Mouse (Mus musculus) MEL (cell line): ENCODE results near the gene Etnk2. TPM values are rescaled to one million over a fixed set of nuclear protein-coding genes. Genes with fewer than 3 reads are reported as not detected.

Source experiments
- DNase-seq: peaks from one replicate; pipeline ENCODE4 v3.0.0; 2011; ENCODE audit warnings: low read depth, low spot score
- H3K27ac ChIP-seq: 2 replicates; pipeline ENCODE4 v1.5.1; 2012; ENCODE audit warnings: low read depth, mild to moderate bottlenecking, control low read depth, low read length, moderate library complexity; ENCODE audit not compliant: control insufficient read depth
- H3K27me3 ChIP-seq, 2 experiments: fragments of 150-350 bp in 1 of 2; sonication (generic) in 1 of 2; 2 replicates each; pipeline ENCODE4 v1.6.1; 2012; ENCODE audit warnings: low read length in 2 of 2, mild to moderate bottlenecking in 2 of 2, improper control_type of control experiment in 1 of 2, moderate library complexity in 1 of 2; ENCODE audit not compliant: insufficient read depth in 2 of 2, control insufficient read depth in 1 of 2
- H3K36me3 ChIP-seq, 2 experiments: 2 replicates each; pipeline ENCODE4 v1.6.1; 2012 to 2014; ENCODE audit warnings: low read length in 2 of 2, improper control_type of control experiment in 1 of 2, inconsistent platforms in 1 of 2, mild to moderate bottlenecking in 1 of 2; ENCODE audit not compliant: insufficient read depth in 2 of 2, control insufficient read depth in 1 of 2
- H3K4me1 ChIP-seq, 2 experiments: fragments of 150-350 bp in 1 of 2; sonication (generic) in 1 of 2; 2 replicates each; pipeline ENCODE4 v1.6.1; 2012; ENCODE audit warnings: low read length in 2 of 2, improper control_type of control experiment in 1 of 2, mild to moderate bottlenecking in 1 of 2; ENCODE audit not compliant: insufficient read depth in 2 of 2, control insufficient read depth in 1 of 2
- H3K4me3 ChIP-seq, 2 experiments: fragments of 150-350 bp in 1 of 2; sonication (generic) in 1 of 2; 2 replicates each; pipeline ENCODE4 v1.5.1; 2012; ENCODE audit warnings: low read depth in 2 of 2, low read length in 2 of 2, mild to moderate bottlenecking in 2 of 2, moderate library complexity in 2 of 2, control low read depth in 1 of 2, improper control_type of control experiment in 1 of 2; ENCODE audit not compliant: control insufficient read depth in 1 of 2, insufficient read depth in 1 of 2
- H3K79me2 ChIP-seq: 2 replicates; pipeline ENCODE4 v1.6.1; 2012; ENCODE audit warnings: mild to moderate bottlenecking, low read length, moderate library complexity; ENCODE audit not compliant: control insufficient read depth, poor library complexity, insufficient read depth
- H3K9ac ChIP-seq: 2 replicates; pipeline ENCODE4 v1.6.1; 2012; ENCODE audit warnings: low read depth, mild to moderate bottlenecking, control low read depth, low read length, moderate library complexity; ENCODE audit not compliant: control insufficient read depth, poor library complexity, severe bottlenecking
- H3K9me3 ChIP-seq: fragments of 150-350 bp; sonication (generic); replicated peaks from 2 replicates; pipeline ENCODE4 v1.6.1; 2012; ENCODE audit warnings: mild to moderate bottlenecking, low read length, improper control_type of control experiment, moderate library complexity; ENCODE audit not compliant: insufficient read depth
- CHD1 ChIP-seq: IDR thresholded peaks from 2 replicates; pipeline ENCODE4 v1.6.1; 2012; ENCODE audit warnings: low read depth, mild to moderate bottlenecking, inconsistent platforms, low read length, improper control_type of control experiment
- CHD2 ChIP-seq: IDR thresholded peaks from 2 replicates; pipeline ENCODE4 v1.6.1; 2011; ENCODE audit warnings: low read length, improper control_type of control experiment
- CTCF ChIP-seq, 3 experiments: IDR thresholded peaks in 2 of 3; conservative IDR thresholded peaks in 1 of 3; 2 replicates each; pipeline ENCODE4 v1.5.1; 2011 to 2012; ENCODE audit warnings: low read length in 3 of 3, low read depth in 2 of 3, mild to moderate bottlenecking in 2 of 3, improper control_type of control experiment in 1 of 3, inconsistent platforms in 1 of 3, mixed read lengths in 1 of 3, moderate library complexity in 1 of 3; ENCODE audit not compliant: control insufficient read depth in 1 of 3, insufficient read depth in 1 of 3, poor library complexity in 1 of 3, severe bottlenecking in 1 of 3
- E2F4 ChIP-seq: IDR thresholded peaks from 2 replicates; pipeline ENCODE4 v1.6.1; 2011; ENCODE audit warnings: low read depth, low read length, improper control_type of control experiment, borderline replicate concordance
- EP300 ChIP-seq, 2 experiments: IDR thresholded peaks; 2 replicates each; pipeline ENCODE4 v1.6.1; 2011; ENCODE audit warnings: improper control_type of control experiment in 2 of 2, low read length in 2 of 2, low read depth in 1 of 2, mild to moderate bottlenecking in 1 of 2
- GABPA ChIP-seq: IDR thresholded peaks from 2 replicates; pipeline ENCODE4 v1.6.1; 2012; ENCODE audit warnings: low read depth, mild to moderate bottlenecking, inconsistent platforms, low read length, improper control_type of control experiment, moderate library complexity
- GATA1 ChIP-seq: IDR thresholded peaks from 2 replicates; pipeline ENCODE4 v1.6.1; 2011; ENCODE audit warnings: low read depth, low read length, improper control_type of control experiment
- KAT2A ChIP-seq: conservative IDR thresholded peaks from 2 replicates; pipeline ENCODE4 v1.6.1; 2012; ENCODE audit warnings: low read depth, low read length, improper control_type of control experiment, inconsistent platforms
- MAFK ChIP-seq: IDR thresholded peaks from 2 replicates; pipeline ENCODE4 v1.6.1; 2011; ENCODE audit warnings: low read depth, mild to moderate bottlenecking, low read length, improper control_type of control experiment, borderline replicate concordance
- MEF2A ChIP-seq: IDR thresholded peaks from 2 replicates; pipeline ENCODE4 v1.6.1; 2014; ENCODE audit warnings: low read depth, mild to moderate bottlenecking, inconsistent platforms, low read length, improper control_type of control experiment; ENCODE audit not compliant: poor library complexity, insufficient replicate concordance, severe bottlenecking; ENCODE audit errors: extremely low read depth
- MXI1 ChIP-seq: IDR thresholded peaks from 2 replicates; pipeline ENCODE4 v1.6.1; 2011; ENCODE audit warnings: mild to moderate bottlenecking, low read depth, low read length, improper control_type of control experiment
- MYB ChIP-seq: IDR thresholded peaks from 2 replicates; pipeline ENCODE4 v1.6.1; 2011; ENCODE audit warnings: mild to moderate bottlenecking, low read depth, low read length, improper control_type of control experiment
- MYC ChIP-seq: IDR thresholded peaks from 2 replicates; pipeline ENCODE4 v1.6.1; 2011; ENCODE audit warnings: low read depth, mild to moderate bottlenecking, low read length, improper control_type of control experiment, moderate library complexity
- NELFE ChIP-seq: IDR thresholded peaks from 2 replicates; pipeline ENCODE4 v1.6.1; 2011; ENCODE audit warnings: low read depth, low read length, improper control_type of control experiment
- NRF1 ChIP-seq: IDR thresholded peaks from 2 replicates; pipeline ENCODE4 v1.6.1; 2014; ENCODE audit warnings: low read depth, mild to moderate bottlenecking, inconsistent platforms, low read length, improper control_type of control experiment, moderate library complexity; ENCODE audit not compliant: poor library complexity, insufficient read depth, severe bottlenecking
- POLR2A ChIP-seq, 2 experiments: IDR thresholded peaks; 2 replicates each; pipeline ENCODE4 v1.6.1; 2011 to 2012; ENCODE audit warnings: low read length in 2 of 2, mild to moderate bottlenecking in 2 of 2, control low read depth in 1 of 2, improper control_type of control experiment in 1 of 2, low read depth in 1 of 2, moderate library complexity in 1 of 2; ENCODE audit not compliant: control insufficient read depth in 1 of 2, insufficient read depth in 1 of 2, poor library complexity in 1 of 2
- POLR2AphosphoS2 ChIP-seq: IDR thresholded peaks from 2 replicates; pipeline ENCODE4 v1.6.1; 2011; ENCODE audit warnings: low read length, improper control_type of control experiment
- POLR2AphosphoS5 ChIP-seq: IDR thresholded peaks from 2 replicates; pipeline ENCODE4 v1.6.1; 2012; ENCODE audit warnings: low read depth, borderline replicate concordance, mild to moderate bottlenecking, inconsistent platforms, low read length, moderate library complexity, mixed read lengths
- SIN3A ChIP-seq: IDR thresholded peaks from 2 replicates; pipeline ENCODE4 v1.6.1; 2012; ENCODE audit warnings: low read length, improper control_type of control experiment, inconsistent platforms
- UBTF ChIP-seq: IDR thresholded peaks from 2 replicates; pipeline ENCODE4 v1.6.1; 2012; ENCODE audit warnings: low read depth, mild to moderate bottlenecking, inconsistent platforms, low read length, improper control_type of control experiment, moderate library complexity, borderline replicate concordance; ENCODE audit not compliant: insufficient read depth
- ZMIZ1 ChIP-seq: IDR thresholded peaks from 2 replicates; pipeline ENCODE4 v1.6.1; 2012; ENCODE audit warnings: low read depth, mild to moderate bottlenecking, inconsistent platforms, low read length, improper control_type of control experiment, moderate library complexity
- polyA plus RNA-seq, 2 experiments: library from polyadenylated mRNA; stranded (reverse) in 1 of 2; unstranded in 1 of 2; fragments of >175 nt in 1 of 2; fragments of >200 nt in 1 of 2; gene quantifications; 2 replicates each; pipeline versions ENCODE4 v1.2.1 to v1.2.4; 2012; ENCODE audit warnings: low replicate concordance in 2 of 2, low read depth in 1 of 2; ENCODE audit not compliant: insufficient read length in 2 of 2, insufficient read depth in 1 of 2, missing spikeins in 1 of 2
- total RNA-seq: library from RNA; depleted of rRNA; stranded (reverse); fragments of 300-350 nt; gene quantifications from 2 replicates; pipeline ENCODE4 v1.2.3, GENCODE M21; 2012

The Etnk2 gene
- total and polyA plus RNA-seq, 3 experiments: 0.06 to 0.08 TPM; not detected in 1

GRCm38 (mm10) chr1:133415086-133415485 is 51.7 kb downstream of the Etnk2 start (continued):
- no peak for TF ChIP-seq MAFK
- TF ChIP-seq CTCF (IDR thresholded peaks at IDR 0.05 in 2 of 3, conservative IDR thresholded peaks at IDR 0.05 in 1 of 3; ENCODE audit: control insufficient read depth in 1 of 3, insufficient read depth in 1 of 3, low read depth in 2 of 3, low read length in 3 of 3, poor library complexity in 1 of 3, severe bottlenecking in 1 of 3): no peak
- TF ChIP-seq MYB: no peak

- Histone ChIP-seq H3K27me3 (peaks cover 3 to 4% of the 10 kb centered on the region in 2 experiments; a peak in 2 of 4 replicates), H3K9me3 (no peaks in the 10 kb centered on the region), H3K27ac (no peak overlapping the region), H3K4me3 (no peak overlapping the region), H3K36me3 (no peaks in the 10 kb centered on the region), H3K4me1 (no peaks in the 10 kb centered on the region), H3K79me2 (no peaks in the 10 kb centered on the region), H3K9ac (no peak overlapping the region)
- no peak for DNase-seq
- TF ChIP-seq POLR2A (IDR thresholded peaks at IDR 0.05; ENCODE audit: control insufficient read depth in 1 of 2, insufficient read depth in 1 of 2, low read depth in 1 of 2, low read length in 2 of 2, poor library complexity in 1 of 2) (no peak), GABPA (no peak), CHD2 (no peak), POLR2AphosphoS5 (no peak), MYC (no peak), EP300 (IDR thresholded peaks at IDR 0.05; ENCODE audit: low read depth in 1 of 2, low read length in 2 of 2) (no peak), MXI1 (no peak), GATA1 (no peak), SIN3A (no peak), MEF2A (no peak)
Measured at GRCm38 (mm10) chr1:133415505-133415904, 52.1 kb downstream of the Etnk2 start.

- H3K9me3 ChIP-seq: no peaks in the 10 kb centered on the region
- no peak overlapping the region for H3K9ac ChIP-seq
- no peak overlapping the region for H3K4me3 ChIP-seq
- H3K4me1 ChIP-seq: no peaks in the 10 kb centered on the region
- no peaks in the 10 kb centered on the region for H3K79me2 ChIP-seq
- peaks cover 3 to 4% of the 10 kb centered on the region in 2 experiments; a peak in 2 of 4 replicates for H3K27me3 ChIP-seq
- no peaks in the 10 kb centered on the region for H3K36me3 ChIP-seq
- no peak overlapping the region for H3K27ac ChIP-seq
- no peak for TF ChIP-seq CHD1
- TF ChIP-seq ZMIZ1: no peak
- no peak for TF ChIP-seq KAT2A
- TF ChIP-seq MYB: no peak
- no peak for TF ChIP-seq E2F4
- no peak for TF ChIP-seq NELFE
- TF ChIP-seq POLR2A (IDR thresholded peaks at IDR 0.05; ENCODE audit: control insufficient read depth in 1 of 2, insufficient read depth in 1 of 2, low read depth in 1 of 2, low read length in 2 of 2, poor library complexity in 1 of 2): no peak
- TF ChIP-seq UBTF: no peak
- TF ChIP-seq POLR2AphosphoS2: no peak
- no peak for TF ChIP-seq NRF1
- no peak for TF ChIP-seq GABPA
- TF ChIP-seq CTCF (IDR thresholded peaks at IDR 0.05 in 2 of 3, conservative IDR thresholded peaks at IDR 0.05 in 1 of 3; ENCODE audit: control insufficient read depth in 1 of 3, insufficient read depth in 1 of 3, low read depth in 2 of 3, low read length in 3 of 3, poor library complexity in 1 of 3, severe bottlenecking in 1 of 3): no peak
- DNase-seq: no peak
Measured at GRCm38 (mm10) chr1:133416472-133416871, 53.1 kb downstream of the Etnk2 start.
